Mouse (Mus musculus) hindbrain, postnatal 0 days (tissue): ENCODE data around the gene Ap5b1. TPM values are rescaled to one million over a fixed set of nuclear protein-coding genes. Genes with fewer than 3 reads are reported as not detected.

Experiments
- ATAC-seq: fragments of 200-750 bp; cut with Nextera tagmentation; 2 replicates; pipeline ENCODE4 v1.8.0; 2017; ENCODE audit warnings: mild to moderate bottlenecking, moderate TSS enrichment, moderate library complexity
- DNase-seq: peaks from one replicate; pipeline ENCODE4 v3.0.0-alpha.2; 2015; ENCODE audit warnings: low spot score
- H3K27ac ChIP-seq: fragments of 300-500 bp; sonication (generic); 2 replicates; pipeline ENCODE4 v1.5.1; 2014; ENCODE audit warnings: mild to moderate bottlenecking
- H3K27me3 ChIP-seq: fragments of 300-500 bp; sonication (generic); 2 replicates; pipeline ENCODE4 v1.6.1; 2014; ENCODE audit warnings: low read length, mixed read lengths; ENCODE audit not compliant: insufficient read depth
- H3K36me3 ChIP-seq: fragments of 300-500 bp; sonication (generic); 2 replicates; pipeline ENCODE4 v1.6.1; 2014; ENCODE audit warnings: low read length, mixed read lengths; ENCODE audit not compliant: insufficient read depth
- H3K4me1 ChIP-seq: fragments of 300-500 bp; sonication (generic); 2 replicates; pipeline ENCODE4 v1.6.1; 2014; ENCODE audit warnings: antibody characterized with exemption, low read length, mixed read lengths; ENCODE audit not compliant: insufficient read depth
- H3K4me2 ChIP-seq: fragments of 300-500 bp; sonication (generic); 2 replicates; pipeline ENCODE4 v1.6.1; 2014; ENCODE audit warnings: low read depth, mild to moderate bottlenecking, low read length, moderate library complexity, mixed read lengths
- H3K4me3 ChIP-seq: fragments of 300-500 bp; sonication (generic); 2 replicates; pipeline ENCODE4 v1.5.1; 2014; ENCODE audit warnings: low read length
- H3K9ac ChIP-seq: fragments of 300-500 bp; sonication (generic); replicated peaks from 2 replicates; pipeline ENCODE4 v1.6.1; 2014; ENCODE audit warnings: mild to moderate bottlenecking, low read length, moderate library complexity, mixed read lengths
- H3K9me3 ChIP-seq: fragments of 300-500 bp; sonication (generic); 2 replicates; pipeline ENCODE4 v1.6.1; 2016; ENCODE audit warnings: low read length, mixed read lengths
- CTCF ChIP-seq: IDR thresholded peaks from 2 replicates; pipeline ENCODE4 v1.5.1; 2016; ENCODE audit warnings: antibody characterized with exemption, control low read depth, low read depth
- WGBS: fragments of 180-500 bp; shearing (Covaris S2); extraction: QIAGEN DNeasy Blood & Tissue Kit; methylation state at CpG from one replicate; pipeline ENCODE4 v1.1.7; 2014; 5-methylcytosine and 5-hydroxymethylcytosine counted together
- polyA plus RNA-seq: library from polyadenylated mRNA; unstranded; fragments of >200 nt; fragmentation: Nextera tagmentation; extraction: Ambion mirVana; gene quantifications from 2 replicates; pipeline ENCODE4 v1.2.1, GENCODE M21; 2015
- total RNA-seq: library from RNA; depleted of rRNA; stranded (reverse); fragments of >200 nt; gene quantifications from 2 replicates; pipeline ENCODE4 v1.2.3, GENCODE M21; 2014

The Ap5b1 gene
- total and polyA plus RNA-seq, 2 experiments from 2014 or later = 2.6 to 19.3 TPM

DNA sequence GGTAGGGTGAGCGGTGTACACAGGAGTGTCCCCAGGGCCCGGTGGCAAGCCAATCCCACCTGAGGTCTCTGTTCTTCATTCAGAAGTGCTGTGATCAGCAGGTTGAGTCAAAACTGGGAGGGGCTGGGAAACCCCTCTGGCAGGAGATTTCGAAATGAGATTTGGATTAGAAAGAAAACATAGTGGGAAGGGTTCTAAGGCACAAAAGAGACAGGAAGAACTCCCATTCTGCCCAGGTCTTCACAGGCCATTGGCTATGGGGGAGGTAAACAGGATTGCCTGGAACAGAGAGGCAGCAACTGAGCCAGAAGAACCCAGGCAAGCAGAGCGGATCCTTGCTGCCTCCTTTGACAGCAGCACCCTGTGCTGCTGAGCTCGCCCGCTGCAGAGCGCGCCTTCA is 29.0 kb upstream of the Ap5b1 start:
- Histone ChIP-seq H3K36me3 (no peaks in the 10 kb centered on the region), H3K4me2 (no peak overlapping the region), H3K27ac (no peak overlapping the region), H3K27me3 (no peaks in the 10 kb centered on the region), H3K4me1 (no peaks in the 10 kb centered on the region), H3K9me3 (no peaks in the 10 kb centered on the region), H3K4me3 (no peak overlapping the region), H3K9ac (no peak overlapping the region)
- ATAC-seq = no peak
- no peak for DNase-seq
- 77% methylated on average over 8 of the region's 8 CpGs for WGBS
- TF ChIP-seq CTCF = no peak

DNA sequence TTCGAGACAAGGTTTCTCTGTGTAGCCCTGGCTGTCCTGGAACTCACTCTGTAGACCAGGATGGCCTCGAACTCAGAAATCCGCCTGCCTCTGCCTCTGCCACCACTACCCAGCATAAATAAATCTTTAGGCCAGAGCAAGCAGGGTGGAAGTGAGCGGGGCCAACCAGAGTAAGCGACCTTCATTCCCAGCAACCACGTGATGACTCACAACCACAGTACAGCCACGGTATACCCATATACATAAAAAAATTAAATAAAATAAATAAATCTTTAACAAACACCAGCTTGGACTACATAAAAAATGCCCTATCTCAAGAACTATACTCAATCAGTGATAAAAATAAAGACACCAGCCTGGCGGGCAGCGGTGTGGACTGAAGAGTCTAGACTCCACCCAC is 24.5 kb upstream of the Ap5b1 start:
- 90% methylated on average over 9 of the region's 9 CpGs for WGBS
- no peaks in the 10 kb centered on the region for H3K36me3 ChIP-seq
- no peak for ATAC-seq
- H3K27me3 ChIP-seq = no peaks in the 10 kb centered on the region
- H3K27ac ChIP-seq = no peak overlapping the region
- H3K9ac ChIP-seq = no peak overlapping the region
- DNase-seq = no peak
- H3K4me1 ChIP-seq = no peaks in the 10 kb centered on the region
- H3K4me2 ChIP-seq = no peak overlapping the region
- TF ChIP-seq CTCF = no peak
- H3K4me3 ChIP-seq = no peak overlapping the region
- H3K9me3 ChIP-seq = no peaks in the 10 kb centered on the region

DNA sequence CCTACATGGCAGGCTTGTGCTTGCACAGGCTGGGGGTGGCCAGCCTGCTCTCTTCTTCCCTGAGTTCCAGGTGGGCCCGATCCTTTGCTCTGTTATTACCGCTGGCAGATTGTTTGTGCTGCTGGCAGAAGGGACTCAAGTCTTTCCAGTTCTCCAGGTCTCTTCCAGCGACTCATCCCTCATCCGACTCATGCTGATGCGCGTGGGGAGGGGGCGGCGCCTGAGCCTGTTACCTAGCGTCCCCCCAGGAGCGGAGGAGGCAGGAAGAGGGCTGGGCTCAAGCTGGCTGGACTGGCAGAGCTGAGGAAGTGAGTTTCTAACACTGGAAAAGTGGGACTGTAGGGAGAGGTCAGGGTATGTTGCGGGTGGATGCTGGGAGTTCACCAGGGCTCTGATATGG is 23.8 kb upstream of the Ap5b1 start:
- Histone ChIP-seq H3K27me3 (no peaks in the 10 kb centered on the region), H3K9ac (no peak overlapping the region), H3K4me3 (no peak overlapping the region), H3K4me1 (no peaks in the 10 kb centered on the region), H3K27ac (no peak overlapping the region), H3K9me3 (no peaks in the 10 kb centered on the region), H3K36me3 (no peaks in the 10 kb centered on the region), H3K4me2 (no peak overlapping the region)
- no peak for TF ChIP-seq CTCF
- 58% methylated on average over 11 of the region's 11 CpGs for WGBS
- DNase-seq = no peak
- no peak for ATAC-seq

DNA sequence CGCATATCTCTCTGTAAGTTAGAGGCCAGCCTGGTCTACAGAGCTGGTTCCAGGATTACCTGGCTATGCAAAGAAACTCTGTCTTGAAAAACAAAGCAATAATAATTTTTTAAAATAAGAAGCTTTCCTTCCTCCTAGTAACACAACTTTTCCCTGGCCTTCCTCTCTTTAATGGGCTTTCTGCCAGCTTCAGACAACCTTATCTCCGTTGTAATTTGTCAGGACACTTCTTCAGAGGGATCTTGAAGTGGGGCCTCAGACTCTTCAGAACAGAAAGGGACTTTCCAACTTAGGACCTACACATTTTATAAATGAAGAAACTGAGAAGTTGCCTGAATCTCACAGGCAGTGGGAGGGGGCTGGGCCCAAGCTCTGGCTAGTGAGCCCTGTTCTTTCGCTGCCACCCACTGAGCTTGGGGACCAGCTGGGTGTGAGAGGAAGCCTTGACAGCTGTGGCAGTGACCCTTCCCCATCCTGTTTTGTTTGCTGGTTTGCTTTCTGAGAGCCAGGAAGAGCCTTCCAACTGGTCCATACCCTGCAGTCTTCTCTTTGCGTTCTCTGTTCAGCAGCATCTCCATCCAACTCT is 20.3 kb upstream of the Ap5b1 start:
- H3K36me3 ChIP-seq = no peaks in the 10 kb centered on the region
- H3K4me3 ChIP-seq = no peak overlapping the region
- no peaks in the 10 kb centered on the region for H3K27me3 ChIP-seq
- no peaks in the 10 kb centered on the region for H3K4me1 ChIP-seq
- H3K4me2 ChIP-seq = no peak overlapping the region
- ATAC-seq = no peak
- no peak for TF ChIP-seq CTCF
- no peak overlapping the region for H3K27ac ChIP-seq
- no peak for DNase-seq
- WGBS = 79% methylated on average over 4 of the region's 4 CpGs
- H3K9me3 ChIP-seq = no peaks in the 10 kb centered on the region
- H3K9ac ChIP-seq = no peak overlapping the region

DNA sequence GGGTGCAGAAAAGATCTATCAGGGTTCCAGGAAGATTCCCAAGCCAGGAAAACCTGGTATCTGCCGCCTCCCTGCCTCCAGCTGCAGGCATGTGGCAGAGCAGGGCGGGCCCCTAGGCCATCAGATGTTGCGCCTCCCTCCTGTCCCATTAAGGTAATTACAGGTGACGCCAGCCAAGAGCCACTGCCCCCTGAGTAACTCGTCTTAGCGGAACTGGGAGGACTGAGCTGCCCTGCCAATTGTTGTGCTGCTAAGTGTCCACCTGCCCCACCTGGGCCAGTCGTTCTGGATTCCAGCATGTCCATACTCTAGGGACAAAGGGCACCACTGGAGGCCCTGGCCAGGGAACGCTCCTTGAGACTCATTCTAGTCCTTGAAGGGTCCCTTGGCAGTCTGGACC is 14.0 kb upstream of the Ap5b1 start:
- Histone ChIP-seq H3K4me1 (no peaks in the 10 kb centered on the region), H3K27ac (no peak overlapping the region), H3K4me3 (no peak overlapping the region), H3K4me2 (no peak overlapping the region), H3K27me3 (peaks cover 17% of the 10 kb centered on the region), H3K9ac (no peak overlapping the region), H3K9me3 (no peaks in the 10 kb centered on the region), H3K36me3 (no peaks in the 10 kb centered on the region)
- ATAC-seq (no peak), DNase-seq (no peak)
- TF ChIP-seq CTCF = no peak
- WGBS = 64% methylated on average over 8 of the region's 8 CpGs

DNA sequence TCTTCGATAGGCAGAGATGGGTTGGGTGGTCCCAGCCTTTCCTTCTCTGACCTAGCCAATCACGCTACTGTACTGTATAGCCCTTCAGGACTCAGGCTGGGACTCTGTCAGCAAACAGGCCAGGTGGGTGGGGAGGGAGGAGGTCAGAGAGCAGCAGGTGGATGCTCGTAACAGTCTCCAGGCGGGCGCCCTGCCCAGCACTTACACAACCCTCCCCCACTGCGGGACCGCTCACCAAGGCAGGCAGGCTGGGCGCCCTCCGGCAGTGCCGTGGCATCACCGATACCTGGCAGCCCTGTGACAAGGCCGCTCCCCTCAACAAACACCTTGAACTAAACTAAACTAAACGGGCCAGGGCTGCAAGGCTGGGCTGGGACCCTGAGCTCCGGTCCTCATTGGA is 13.6 kb upstream of the Ap5b1 start:
- Histone ChIP-seq H3K9me3 (no peaks in the 10 kb centered on the region), H3K4me2 (no peak overlapping the region), H3K36me3 (no peaks in the 10 kb centered on the region), H3K27me3 (peaks cover 21% of the 10 kb centered on the region), H3K9ac (no peak overlapping the region), H3K4me3 (no peak overlapping the region), H3K27ac (no peak overlapping the region), H3K4me1 (no peaks in the 10 kb centered on the region)
- WGBS = 85% methylated on average over 14 of the region's 14 CpGs
- no peak for TF ChIP-seq CTCF
- DNase-seq (no peak), ATAC-seq (no peak)

DNA sequence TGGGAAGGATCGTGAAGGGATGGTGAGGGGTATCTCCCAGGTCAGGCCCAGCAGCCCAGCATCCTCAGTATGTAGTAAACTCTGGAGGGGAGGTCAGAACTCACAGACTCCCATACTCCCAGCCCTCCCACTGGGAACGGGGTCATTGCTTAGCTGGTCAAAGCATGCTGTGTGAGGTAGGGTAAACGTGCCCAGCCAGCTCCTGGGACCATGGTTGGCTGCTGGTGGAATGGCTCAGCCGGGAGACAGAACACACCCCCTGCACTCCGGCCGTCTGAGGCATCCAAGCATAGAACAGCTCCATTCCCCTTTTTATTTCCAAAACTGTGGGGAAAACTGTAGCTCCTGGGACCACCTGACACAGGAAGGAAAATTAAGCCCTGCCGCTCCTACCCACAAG is 9.7 kb upstream of the Ap5b1 start:
- TF ChIP-seq CTCF = no peak
- H3K9ac ChIP-seq = no peak overlapping the region
- no peak overlapping the region for H3K27ac ChIP-seq
- no peak for DNase-seq
- no peak overlapping the region for H3K4me2 ChIP-seq
- H3K4me3 ChIP-seq = no peak overlapping the region
- ATAC-seq = no peak
- no peaks in the 10 kb centered on the region for H3K36me3 ChIP-seq
- WGBS = 39% methylated on average over 7 of the region's 7 CpGs
- peaks cover 52% of the 10 kb centered on the region for H3K27me3 ChIP-seq
- H3K9me3 ChIP-seq = no peaks in the 10 kb centered on the region
- H3K4me1 ChIP-seq = peaks cover 14% of the 10 kb centered on the region
